Mouse (Mus musculus): Measurements from ENCODE around the gene Mlh1.

The Mlh1 gene

GRCm38 (mm10) chr9:111285676-111286075, 14.1 kb upstream of the Mlh1 start:
- DNase-seq (ENCODE audit: low spot score in 2 of 2): no peak

GRCm38 (mm10) chr9:111285061-111285460, 13.5 kb upstream of the Mlh1 start:
- no peak for DNase-seq (ENCODE audit: low spot score in 2 of 2)

GRCm38 (mm10) chr9:111275156-111275555, 3.6 kb upstream of the Mlh1 start:
- no peak for DNase-seq (ENCODE audit: low spot score in 2 of 2)

GRCm38 (mm10) chr9:111273958-111274357, 2.4 kb upstream of the Mlh1 start:
- no peak for DNase-seq (ENCODE audit: low spot score in 2 of 2)

GRCm38 (mm10) chr9:111272996-111273785, 1.6 kb upstream of the Mlh1 start:
- DNase-seq (ENCODE audit: low spot score in 2 of 2): no peak

GRCm38 (mm10) chr9:111272356-111272755, 765 bp upstream of the Mlh1 start:
- no peak for DNase-seq (ENCODE audit: low spot score in 2 of 2)

- DNase-seq (ENCODE audit: low spot score in 2 of 2): no peak
These were observed 546 bp downstream of the Mlh1 start for GRCm38 (mm10) chr9:111271056-111271433.

GRCm38 (mm10) chr9:111270606-111271005, 985 bp downstream of the Mlh1 start:
- no peak for DNase-seq (ENCODE audit: low spot score in 2 of 2)

GRCm38 (mm10) chr9:111267998-111268397, 3.6 kb downstream of the Mlh1 start:
- DNase-seq (ENCODE audit: low spot score in 2 of 2): no peak

- DNase-seq (ENCODE audit: low spot score in 2 of 2): no peak
These were observed 10.2 kb downstream of the Mlh1 start for GRCm38 (mm10) chr9:111261356-111261755.

GRCm38 (mm10) chr9:111260360-111260985, 11.1 kb downstream of the Mlh1 start:
- DNase-seq (ENCODE audit: low spot score in 2 of 2): no peak

GRCm38 (mm10) chr9:111252161-111252869, 19.3 kb downstream of the Mlh1 start:
- no peak for DNase-seq (ENCODE audit: low spot score in 2 of 2)

GRCm38 (mm10) chr9:111247682-111248246, 23.8 kb downstream of the Mlh1 start:
- DNase-seq (ENCODE audit: low spot score in 2 of 2): no peak

- no peak for DNase-seq (ENCODE audit: low spot score in 2 of 2)
These were observed 26.0 kb downstream of the Mlh1 start for GRCm38 (mm10) chr9:111245546-111245945.

- DNase-seq (ENCODE audit: low spot score in 2 of 2): no peak
These were observed 28.2 kb downstream of the Mlh1 start for GRCm38 (mm10) chr9:111243384-111243783.

GRCm38 (mm10) chr9:111239821-111240220, 31.8 kb downstream of the Mlh1 start:
- no peak for DNase-seq (ENCODE audit: low spot score in 2 of 2)

GRCm38 (mm10) chr9:111237726-111238125, 33.9 kb downstream of the Mlh1 start:
- no peak for DNase-seq (ENCODE audit: low spot score in 2 of 2)

GRCm38 (mm10) chr9:111234701-111235100, 36.9 kb downstream of the Mlh1 start:
- no peak for DNase-seq (ENCODE audit: low spot score in 2 of 2)

GRCm38 (mm10) chr9:111228446-111228845, 43.1 kb downstream of the Mlh1 start:
- DNase-seq (ENCODE audit: low spot score in 2 of 2): no peak

- no peak for DNase-seq (ENCODE audit: low spot score in 2 of 2)
These were observed 48.2 kb downstream of the Mlh1 start for GRCm38 (mm10) chr9:111223406-111223805.

GRCm38 (mm10) chr9:111221580-111221979, 50.0 kb downstream of the Mlh1 start:
- no peak for DNase-seq (ENCODE audit: low spot score in 2 of 2)

- peak; percentile 7 to 19 for DNase-seq (ENCODE audit: low spot score in 2 of 2)
These were observed 51.0 kb downstream of the Mlh1 start for GRCm38 (mm10) chr9:111220551-111221080.
